Mouse (Mus musculus): ENCODE results near the gene Wdr83. TPM values are rescaled to one million over a fixed set of nuclear protein-coding genes. Genes with fewer than 3 reads are reported as not detected.

Wdr83 gene
- polyA plus RNA-seq, 1 experiment from 2014 or later = 47.0 TPM

DNA sequence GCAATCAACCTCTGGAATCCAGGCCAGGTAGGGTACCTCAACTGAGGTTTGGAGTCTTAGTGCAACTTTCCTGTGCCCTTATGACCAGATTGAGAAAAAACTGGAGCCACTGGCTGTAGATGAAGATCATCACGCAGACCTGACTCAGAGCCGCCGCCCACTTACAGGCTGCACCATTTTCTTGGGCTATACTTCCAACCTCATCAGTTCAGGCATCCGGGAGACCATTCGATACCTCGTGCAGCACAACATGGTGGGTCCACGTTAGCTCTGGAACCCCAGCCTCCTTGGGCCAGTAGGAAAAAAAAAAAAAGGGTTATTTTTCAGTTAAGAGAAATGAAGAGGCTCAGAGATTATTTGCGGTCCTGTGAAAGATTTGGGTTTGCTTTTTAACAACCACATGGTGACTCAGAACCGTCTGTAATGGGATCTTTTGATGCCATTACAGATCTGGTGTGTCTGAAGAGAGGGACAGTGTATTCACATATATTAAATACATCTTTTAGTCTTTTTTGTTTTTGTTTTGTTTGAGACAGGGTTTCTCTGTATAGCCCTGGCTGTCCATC, 8.7 kb downstream of the Wdr83 start:
- 39% methylated on average over 9 of the region's 9 CpGs for WGBS
- Histone ChIP-seq H3K4me2 (ENCODE audit: low read depth, low read length) (peak overlapping the region; percentile 87), H3K27ac (ENCODE audit: low read length) (peak overlapping the region; percentile 98), H3K9ac (ENCODE audit: low read length) (peak overlapping the region; percentile 96), H3K4me3 (ENCODE audit: low read length) (peak overlapping the region; percentile 95), H3K27me3 (ENCODE audit: control insufficient read depth, insufficient read depth, low read length) (no peaks in the 10 kb centered on the region), H3K4me1 (ENCODE audit: control insufficient read depth, insufficient read depth, low read length) (peaks cover 9% of the 10 kb centered on the region), H3K36me3 (ENCODE audit: control insufficient read depth, insufficient read depth) (peaks cover 27% of the 10 kb centered on the region), H3K9me3 (replicated peaks; ENCODE audit: control insufficient read depth, low read length) (no peaks in the 10 kb centered on the region)
- no peak for ATAC-seq (replicated peaks; ENCODE audit: extremely low read depth, insufficient read depth, low FRiP score)

DNA sequence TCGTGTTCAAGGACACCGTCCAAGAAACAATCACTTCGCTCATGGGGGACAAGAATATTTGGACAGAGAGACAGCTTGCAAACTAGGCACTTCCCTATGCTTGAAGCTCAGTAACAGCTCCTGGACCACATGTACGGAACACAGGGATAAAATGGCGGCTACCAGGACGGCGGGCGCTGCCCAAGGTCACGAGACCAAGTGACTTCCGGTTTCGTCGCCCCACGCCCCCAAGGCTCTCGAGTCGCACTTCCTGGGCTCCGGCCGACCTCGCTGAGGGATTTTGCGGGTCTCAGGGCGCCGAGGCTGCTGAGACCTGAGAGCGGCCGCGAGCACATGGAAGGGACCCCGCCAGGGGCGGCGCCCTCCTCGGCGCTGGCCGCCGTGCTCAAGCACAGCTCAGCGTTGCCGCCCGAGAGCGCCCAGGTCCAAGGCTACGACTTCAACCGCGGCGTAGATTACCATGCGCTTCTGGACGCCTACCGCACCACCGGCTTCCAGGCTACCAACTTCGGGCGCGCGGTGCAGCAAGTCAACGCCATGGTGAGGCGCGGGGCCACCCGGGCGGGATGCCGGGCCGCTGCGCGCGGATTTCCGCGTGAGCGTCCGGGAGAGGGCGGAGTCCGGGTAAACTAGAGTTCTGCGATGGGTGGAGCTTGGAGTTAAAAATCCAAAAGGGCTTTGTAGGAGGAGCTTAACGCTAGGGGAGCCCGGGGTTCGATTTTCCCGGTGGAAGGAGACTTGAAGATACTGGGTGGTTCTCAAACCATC, 9.4 kb downstream of the Wdr83 start, which contains the start of gene Dhps:
Gene Dhps, plus strand, starts transcription at position 244 of the 768 bp plus-strand sequence.
- H3K9me3 ChIP-seq (replicated peaks; ENCODE audit: control insufficient read depth, low read length) = no peaks in the 10 kb centered on the region
- ATAC-seq (replicated peaks; ENCODE audit: extremely low read depth, insufficient read depth, low FRiP score) = peak; percentile 92
- H3K9ac ChIP-seq (ENCODE audit: low read length) = peak within 1 kb of the TSS; percentile 96
- H3K27me3 ChIP-seq (ENCODE audit: control insufficient read depth, insufficient read depth, low read length) = no peaks in the 10 kb centered on the region
- H3K4me2 ChIP-seq (ENCODE audit: low read depth, low read length) = peak within 1 kb of the TSS; percentile 87
- under 1% methylated on average over 68 of the region's 68 CpGs for WGBS
- peak within 1 kb of the TSS; percentile 95 for H3K4me3 ChIP-seq (ENCODE audit: low read length)
- H3K27ac ChIP-seq (ENCODE audit: low read length) = peak within 1 kb of the TSS; percentile 98
- peaks cover 26% of the 10 kb centered on the region for H3K36me3 ChIP-seq (ENCODE audit: control insufficient read depth, insufficient read depth)
- peaks cover 9% of the 10 kb centered on the region for H3K4me1 ChIP-seq (ENCODE audit: control insufficient read depth, insufficient read depth, low read length)

DNA sequence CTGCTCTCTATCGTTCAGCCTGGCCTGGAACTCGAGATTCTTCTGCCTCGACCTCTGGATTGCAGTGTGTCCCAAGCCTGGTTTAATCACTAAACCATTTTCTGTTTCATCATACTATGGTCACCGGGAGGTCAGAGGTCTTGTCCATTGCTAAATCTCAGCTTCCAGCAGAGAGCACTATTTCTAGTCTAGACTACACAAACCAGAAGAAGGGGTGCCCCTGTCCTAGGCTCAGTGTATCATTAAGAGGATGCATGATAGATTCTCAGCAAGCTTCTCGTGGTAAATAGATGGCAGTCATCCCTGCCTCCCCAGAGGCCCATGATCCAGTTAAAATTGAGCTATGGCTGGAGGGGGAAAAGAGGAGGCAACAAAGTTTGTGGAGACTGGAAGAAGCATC, 10.1 kb downstream of the Wdr83 start:
- Histone ChIP-seq H3K4me2 (ENCODE audit: low read depth, low read length) (peak overlapping the region; percentile 87), H3K4me3 (ENCODE audit: low read length) (peak overlapping the region; percentile 95), H3K4me1 (ENCODE audit: control insufficient read depth, insufficient read depth, low read length) (peaks cover 9% of the 10 kb centered on the region), H3K27me3 (ENCODE audit: control insufficient read depth, insufficient read depth, low read length) (no peaks in the 10 kb centered on the region), H3K36me3 (ENCODE audit: control insufficient read depth, insufficient read depth) (peaks cover 19% of the 10 kb centered on the region), H3K27ac (ENCODE audit: low read length) (peak overlapping the region; percentile 98), H3K9ac (ENCODE audit: low read length) (peak overlapping the region; percentile 96), H3K9me3 (replicated peaks; ENCODE audit: control insufficient read depth, low read length) (no peaks in the 10 kb centered on the region)
- no peak for ATAC-seq (replicated peaks; ENCODE audit: extremely low read depth, insufficient read depth, low FRiP score)
- WGBS = 83% methylated on average over 5 of the region's 5 CpGs

DNA sequence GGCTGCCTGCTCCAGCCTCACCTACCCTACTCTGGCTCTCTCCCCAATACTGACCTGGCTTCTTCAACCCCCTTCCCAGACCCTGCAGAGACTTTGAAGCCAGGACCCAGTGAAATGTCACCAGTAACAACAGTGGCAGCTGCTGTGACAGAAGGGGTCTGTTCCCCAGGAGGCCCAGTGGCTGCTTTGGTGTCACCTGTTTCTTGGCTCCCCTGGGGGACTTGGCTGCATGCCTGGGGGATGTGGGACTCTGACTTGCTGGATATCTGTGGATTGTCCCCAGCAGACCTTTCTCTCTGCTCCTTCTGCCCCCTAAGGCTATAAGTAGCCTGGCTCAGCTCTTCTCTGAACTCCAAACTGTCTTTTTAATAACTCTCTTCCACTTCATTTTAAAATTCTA, 13.1 kb downstream of the Wdr83 start, which contains the start of gene Gm5741:
Gene Gm5741, minus strand, starts transcription at position 1 of the 400 bp plus-strand sequence.
- Histone ChIP-seq H3K9me3 (replicated peaks; ENCODE audit: control insufficient read depth, low read length) (no peaks in the 10 kb centered on the region), H3K27ac (ENCODE audit: low read length) (no peak within 1 kb of the TSS)
- no peak for ATAC-seq (replicated peaks; ENCODE audit: extremely low read depth, insufficient read depth, low FRiP score)

DNA sequence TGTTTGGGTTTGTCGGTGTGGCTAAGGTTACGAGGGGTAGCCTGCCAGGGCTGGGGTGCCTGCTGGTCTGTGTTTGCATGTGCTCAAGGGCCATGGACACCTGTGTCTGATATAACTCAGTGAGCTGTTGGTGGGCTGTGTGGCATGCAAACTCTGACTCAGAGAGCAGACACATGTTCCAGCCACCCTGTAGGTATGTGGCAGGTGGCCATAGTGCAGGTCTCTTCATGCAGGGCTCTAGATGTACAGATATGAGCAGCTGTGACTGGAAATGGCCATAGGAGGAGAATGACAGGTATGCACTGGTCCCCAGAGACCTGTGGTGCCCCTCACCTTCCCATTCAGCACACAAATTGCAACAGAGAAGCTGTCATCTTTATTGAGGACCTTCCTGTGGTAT, 14.0 kb downstream of the Wdr83 start:
- Histone ChIP-seq H3K4me2 (ENCODE audit: low read depth, low read length) (no peak overlapping the region), H3K4me1 (ENCODE audit: control insufficient read depth, insufficient read depth, low read length) (0 out of 2 replicates have a peak, but pooled peaks cover 3% of the 10 kb centered on the region), H3K9ac (ENCODE audit: low read length) (no peak overlapping the region), H3K9me3 (replicated peaks; ENCODE audit: control insufficient read depth, low read length) (no peaks in the 10 kb centered on the region), H3K4me3 (ENCODE audit: low read length) (no peak overlapping the region), H3K27me3 (ENCODE audit: control insufficient read depth, insufficient read depth, low read length) (no peaks in the 10 kb centered on the region), H3K27ac (ENCODE audit: low read length) (no peak overlapping the region), H3K36me3 (ENCODE audit: control insufficient read depth, insufficient read depth) (peaks cover 3% of the 10 kb centered on the region)
- 93% methylated on average over 2 of the region's 2 CpGs for WGBS
- ATAC-seq (replicated peaks; ENCODE audit: extremely low read depth, insufficient read depth, low FRiP score) = no peak

More for the DNA sequence above, 13.1 kb downstream of the Wdr83 start, which contains the start of gene Gm5741:
- Histone ChIP-seq H3K4me1 (ENCODE audit: control insufficient read depth, insufficient read depth, low read length) (peaks cover 9% of the 10 kb centered on the region), H3K36me3 (ENCODE audit: control insufficient read depth, insufficient read depth) (no peaks in the 10 kb centered on the region), H3K4me2 (ENCODE audit: low read depth, low read length) (no peak within 1 kb of the TSS), H3K4me3 (ENCODE audit: low read length) (no peak within 1 kb of the TSS), H3K9ac (ENCODE audit: low read length) (no peak within 1 kb of the TSS), H3K27me3 (ENCODE audit: control insufficient read depth, insufficient read depth, low read length) (no peaks in the 10 kb centered on the region)

DNA sequence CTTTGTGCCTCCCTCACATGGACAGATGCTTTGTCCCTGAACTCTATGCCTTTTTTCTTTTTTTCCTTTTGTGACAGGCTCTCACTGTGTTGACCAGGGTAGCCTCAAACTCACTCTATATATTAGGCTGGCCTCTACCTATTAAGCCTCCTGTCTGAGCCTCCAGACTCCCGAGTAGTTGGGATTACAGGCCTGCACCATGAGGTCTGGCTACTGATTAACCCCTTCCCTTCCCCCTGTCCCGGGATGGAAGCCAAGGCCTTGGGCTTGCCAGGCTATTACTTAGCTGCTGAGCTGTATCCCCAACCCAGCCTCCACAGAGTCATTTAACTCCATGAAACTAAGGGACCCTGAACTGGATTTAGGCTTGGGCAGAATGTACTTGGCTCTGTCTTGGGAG, 15.9 kb downstream of the Wdr83 start:
- Histone ChIP-seq H3K27me3 (ENCODE audit: control insufficient read depth, insufficient read depth, low read length) (no peaks in the 10 kb centered on the region), H3K27ac (ENCODE audit: low read length) (no peak overlapping the region), H3K36me3 (ENCODE audit: control insufficient read depth, insufficient read depth) (peaks cover 3% of the 10 kb centered on the region), H3K4me3 (ENCODE audit: low read length) (no peak overlapping the region), H3K4me2 (ENCODE audit: low read depth, low read length) (no peak overlapping the region), H3K4me1 (ENCODE audit: control insufficient read depth, insufficient read depth, low read length) (peaks cover 3% of the 10 kb centered on the region), H3K9ac (ENCODE audit: low read length) (no peak overlapping the region), H3K9me3 (replicated peaks; ENCODE audit: control insufficient read depth, low read length) (no peaks in the 10 kb centered on the region)
- WGBS = 33% methylated on average over 2 of the region's 2 CpGs
- ATAC-seq (replicated peaks; ENCODE audit: extremely low read depth, insufficient read depth, low FRiP score) = no peak

DNA sequence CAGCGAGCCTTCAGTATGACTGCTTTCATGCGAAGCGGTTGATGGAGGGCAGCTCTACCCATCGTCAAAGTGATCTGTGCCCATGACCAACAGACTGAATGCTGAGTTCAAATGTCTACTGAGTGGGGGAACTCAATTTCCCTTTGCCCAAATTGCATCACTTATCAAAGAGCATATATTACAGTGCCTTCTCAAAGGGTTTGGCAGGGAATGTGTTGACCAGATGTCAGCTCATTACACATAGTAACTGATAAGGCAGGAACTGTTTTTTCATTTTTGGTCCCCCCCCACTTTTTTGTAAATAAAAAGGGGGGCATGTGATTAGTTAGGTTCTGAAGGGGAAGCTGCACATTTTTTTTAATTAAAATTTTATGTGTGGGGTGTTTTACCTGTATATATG, 18.5 kb downstream of the Wdr83 start:
- H3K36me3 ChIP-seq (ENCODE audit: control insufficient read depth, insufficient read depth) = peaks cover 3% of the 10 kb centered on the region
- no peak overlapping the region for H3K27ac ChIP-seq (ENCODE audit: low read length)
- no peak for ATAC-seq (replicated peaks; ENCODE audit: extremely low read depth, insufficient read depth, low FRiP score)
- no peak overlapping the region for H3K4me2 ChIP-seq (ENCODE audit: low read depth, low read length)
- H3K9ac ChIP-seq (ENCODE audit: low read length) = no peak overlapping the region
- no peak overlapping the region for H3K4me3 ChIP-seq (ENCODE audit: low read length)
- WGBS = 94% methylated on average over 4 of the region's 4 CpGs
- H3K4me1 ChIP-seq (ENCODE audit: control insufficient read depth, insufficient read depth, low read length) = peaks cover 3% of the 10 kb centered on the region
- H3K27me3 ChIP-seq (ENCODE audit: control insufficient read depth, insufficient read depth, low read length) = no peaks in the 10 kb centered on the region
- no peaks in the 10 kb centered on the region for H3K9me3 ChIP-seq (replicated peaks; ENCODE audit: control insufficient read depth, low read length)

DNA sequence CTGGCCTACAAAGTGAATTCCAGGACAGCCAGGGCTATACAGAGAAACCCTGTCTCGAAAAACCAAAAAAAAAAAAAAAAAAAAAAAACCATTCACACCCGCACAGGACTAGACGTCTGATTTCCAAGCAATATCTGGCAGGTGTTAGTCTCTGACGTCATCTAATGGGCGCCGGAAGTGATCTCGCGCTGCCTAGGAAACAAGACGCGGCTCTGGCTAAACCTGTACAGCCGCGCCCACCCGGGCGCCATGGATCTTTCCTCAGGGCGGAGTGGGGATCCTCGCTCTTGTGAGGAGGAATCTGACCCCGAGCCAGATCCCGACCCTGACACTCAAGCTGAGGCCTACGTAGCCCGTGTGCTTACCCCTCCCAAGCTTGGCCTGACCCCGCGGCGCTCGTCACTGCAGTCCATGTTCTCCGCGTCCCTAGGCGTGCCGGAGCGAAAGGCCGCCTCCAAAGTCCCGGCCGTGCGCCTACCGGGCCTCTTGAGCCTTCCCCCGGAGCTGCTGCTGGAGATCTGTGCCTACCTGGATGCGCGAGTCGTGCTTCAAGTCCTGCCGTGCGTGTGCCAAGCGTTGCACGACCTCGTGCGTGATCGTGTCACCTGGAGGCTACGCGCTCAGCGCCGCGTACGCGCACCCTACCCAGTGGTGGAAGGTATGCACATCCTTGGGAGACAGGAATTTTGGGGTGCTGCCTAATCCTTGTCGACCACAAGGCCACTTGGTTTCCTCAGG, 21.1 kb downstream of the Wdr83 start, which contains the start of gene Fbxw9:
Gene Fbxw9, plus strand, starts transcription at position 177 of the 738 bp plus-strand sequence.
- Histone ChIP-seq H3K4me3 (ENCODE audit: low read length) (peak within 1 kb of the TSS; percentile 67), H3K9ac (ENCODE audit: low read length) (peak within 1 kb of the TSS; percentile 72), H3K36me3 (ENCODE audit: control insufficient read depth, insufficient read depth) (peaks cover 13% of the 10 kb centered on the region), H3K4me2 (ENCODE audit: low read depth, low read length) (peak within 1 kb of the TSS; percentile 84), H3K4me1 (ENCODE audit: control insufficient read depth, insufficient read depth, low read length) (peaks cover 3% of the 10 kb centered on the region), H3K27me3 (ENCODE audit: control insufficient read depth, insufficient read depth, low read length) (no peaks in the 10 kb centered on the region), H3K27ac (ENCODE audit: low read length) (no peak within 1 kb of the TSS), H3K9me3 (replicated peaks; ENCODE audit: control insufficient read depth, low read length) (no peaks in the 10 kb centered on the region)
- peak; percentile 90 for ATAC-seq (replicated peaks; ENCODE audit: extremely low read depth, insufficient read depth, low FRiP score)
- WGBS = under 1% methylated on average over 52 of the region's 53 CpGs

Data from heart, embryonic 16.5 days (tissue).